Comparison of ENCODE assay signal across 25 mouse cellular contexts in genomic region chr17:64620627-64621026, GRCm38 (mm10). TPM values are rescaled to one million over a fixed set of nuclear protein-coding genes. Genes with fewer than 3 reads are reported as not detected.
A peak's percentile ranks its signal among the peaks of the same experiment; 100 is the strongest.
DNase-seq lines count a peak whose midpoint lies in the region; ATAC-seq lines count a peak whose summit lies in the region.
"Had no signal": no experiment of that assay in that cellular context is flagged by ENCODE, and none has a peak within 500 bp of the region (broad histone marks: within the 10 kb centered on the region; RNA-seq: fewer than 3 reads in every experiment).

No protein-coding gene starts in this region.

- no peak overlapping the region for H3K27ac ChIP-seq in hindbrain, embryonic 15.5 days (replicated peaks)
- no peak overlapping the region for H3K27ac ChIP-seq in hindbrain, embryonic 12.5 days
- H3K27ac ChIP-seq in midbrain, embryonic 13.5 days, result no peak overlapping the region
- no peak overlapping the region for H3K27ac ChIP-seq in midbrain, embryonic 16.5 days (ENCODE audit: low read length)
- H3K27ac ChIP-seq in stomach, embryonic 14.5 days (ENCODE audit: low read length), result no peak overlapping the region
- H3K27ac ChIP-seq: embryonic facial prominence, embryonic 13.5 days; forebrain, embryonic 13.5 days; left cerebral cortex, adult 2 months; limb, embryonic 10.5 days; liver, embryonic 13.5 days; macrophage; neural tube, embryonic 13.5 days had no signal

- no peak overlapping the region for H3K4me3 ChIP-seq in hindbrain, embryonic 15.5 days
- H3K4me3 ChIP-seq in hindbrain, embryonic 12.5 days, result no peak overlapping the region
- no peak overlapping the region for H3K4me3 ChIP-seq in midbrain, embryonic 13.5 days (replicated peaks)
- H3K4me3 ChIP-seq in midbrain, embryonic 16.5 days (ENCODE audit: low read depth, low read length), result no peak overlapping the region
- no peak overlapping the region for H3K4me3 ChIP-seq in stomach, embryonic 14.5 days (ENCODE audit: low read depth, low read length)
- H3K4me3 ChIP-seq: embryonic facial prominence, embryonic 13.5 days; erythroblast, embryonic 14.5 days; forebrain, embryonic 13.5 days; left cerebral cortex, adult 2 months; limb, embryonic 10.5 days; liver, embryonic 13.5 days; neural tube, embryonic 13.5 days had no signal

- peaks cover 10% of the 10 kb centered on the region; the same call in 1 of the 2 replicates for H3K4me1 ChIP-seq in hindbrain, embryonic 15.5 days (replicated peaks)
- H3K4me1 ChIP-seq in hindbrain, embryonic 12.5 days, result peaks cover 15% of the 10 kb centered on the region
- peaks cover 27% of the 10 kb centered on the region for H3K4me1 ChIP-seq in midbrain, embryonic 13.5 days (replicated peaks)
- H3K4me1 ChIP-seq in midbrain, embryonic 16.5 days (ENCODE audit: control insufficient read depth, insufficient read depth, low read length), result peaks cover 6% of the 10 kb centered on the region; the same call in 1 of the 2 replicates
- H3K4me1 ChIP-seq in stomach, embryonic 14.5 days (ENCODE audit: control insufficient read depth, insufficient read depth, low read length), result 0 out of 2 replicates have a peak, but pooled peaks cover 4% of the 10 kb centered on the region
- H3K4me1 ChIP-seq: embryonic facial prominence, embryonic 13.5 days had no signal

- no peaks in the 10 kb centered on the region for H3K27me3 ChIP-seq in hindbrain, embryonic 15.5 days
- no peaks in the 10 kb centered on the region for H3K27me3 ChIP-seq in hindbrain, embryonic 12.5 days
- H3K27me3 ChIP-seq in midbrain, embryonic 13.5 days, result no peaks in the 10 kb centered on the region
- no peaks in the 10 kb centered on the region for H3K27me3 ChIP-seq in midbrain, embryonic 16.5 days (ENCODE audit: control insufficient read depth, insufficient read depth, low read depth, low read length)
- H3K27me3 ChIP-seq in stomach, embryonic 14.5 days (ENCODE audit: control insufficient read depth, insufficient read depth, low read length), result no peaks in the 10 kb centered on the region
- H3K27me3 ChIP-seq: embryonic facial prominence, embryonic 13.5 days; forebrain, embryonic 13.5 days; liver, embryonic 13.5 days; neural tube, embryonic 13.5 days had no signal

- ATAC-seq in hindbrain, embryonic 15.5 days (ENCODE audit: low FRiP score, low read depth), result peak; percentile 7; the same call in 1 of the 2 replicates
- ATAC-seq in hindbrain, embryonic 12.5 days (ENCODE audit: low FRiP score), result no peak
- 0 out of 2 replicates have a peak, but pooled peaks have one; percentile 27 for ATAC-seq in midbrain, embryonic 13.5 days
- ATAC-seq in midbrain, embryonic 16.5 days, result no peak
- 0 out of 2 replicates have a peak, but pooled peaks have one; percentile 15 for ATAC-seq in stomach, embryonic 14.5 days (ENCODE audit: insufficient number of reproducible peaks, insufficient read depth, low FRiP score, low read depth)
- ATAC-seq: CD4-positive, CD25-positive, alpha-beta regulatory T cell, adult 4 months; forebrain, embryonic 13.5 days; intestine, postnatal 0 days had no signal

- no peak overlapping the region for H3K4me2 ChIP-seq in hindbrain, embryonic 15.5 days
- no peak overlapping the region for H3K4me2 ChIP-seq in hindbrain, embryonic 12.5 days (replicated peaks)
- no peak overlapping the region for H3K4me2 ChIP-seq in midbrain, embryonic 13.5 days (replicated peaks)
- H3K4me2 ChIP-seq in midbrain, embryonic 16.5 days (ENCODE audit: low read length), result no peak overlapping the region
- no peak overlapping the region for H3K4me2 ChIP-seq in stomach, embryonic 14.5 days (replicated peaks; ENCODE audit: low read depth, low read length)
- H3K4me2 ChIP-seq: embryonic facial prominence, embryonic 13.5 days; forebrain, embryonic 13.5 days; liver, embryonic 13.5 days; midbrain, embryonic 11.5 days; neural tube, embryonic 13.5 days had no signal

- 80% methylated on average over 3 of the region's 3 CpGs for WGBS in hindbrain, embryonic 15.5 days
- WGBS in hindbrain, embryonic 12.5 days, result 89% methylated on average over 3 of the region's 3 CpGs
- WGBS in midbrain, embryonic 13.5 days, result 76% methylated on average over 3 of the region's 3 CpGs
- WGBS in midbrain, embryonic 16.5 days, result 81% methylated on average over 3 of the region's 3 CpGs
- 88% methylated on average over 3 of the region's 3 CpGs for WGBS in stomach, embryonic 14.5 days

- 0 out of 2 replicates have a peak, but pooled peaks cover 5% of the 10 kb centered on the region for H3K36me3 ChIP-seq in hindbrain, embryonic 15.5 days
- H3K36me3 ChIP-seq in hindbrain, embryonic 12.5 days, result no peaks in the 10 kb centered on the region
- peaks cover 7% of the 10 kb centered on the region; the same call in 1 of the 2 replicates for H3K36me3 ChIP-seq in midbrain, embryonic 13.5 days
- H3K36me3 ChIP-seq in midbrain, embryonic 16.5 days (ENCODE audit: control insufficient read depth, insufficient read depth, low read length), result peaks cover 4% of the 10 kb centered on the region; the same call in 1 of the 2 replicates
- peaks cover 2% of the 10 kb centered on the region; the same call in 1 of the 2 replicates for H3K36me3 ChIP-seq in stomach, embryonic 14.5 days (ENCODE audit: control insufficient read depth, insufficient read depth, low read length)

- DNase-seq in heart, adult 11 months, result peak; percentile 91
- DNase-seq in heart, adult 8-10 months (ENCODE audit: low spot score), result no peak
- no peak for DNase-seq in frontal cortex, adult 2 months (ENCODE audit: extremely low spot score in 1 of 2, low spot score in 1 of 2)
- DNase-seq: adrenal gland, postnatal 14 days; embryo, embryonic 11 days; liver, embryonic 13.5 days; retina, postnatal 1 day; right cerebral cortex, postnatal 25 days; spleen, adult 18-20 months; thymus, postnatal 25 days had no signal

- no peaks in the 10 kb centered on the region for H3K9me3 ChIP-seq in hindbrain, embryonic 15.5 days
- no peaks in the 10 kb centered on the region for H3K9me3 ChIP-seq in hindbrain, embryonic 12.5 days (replicated peaks)
- H3K9me3 ChIP-seq in midbrain, embryonic 13.5 days, result no peaks in the 10 kb centered on the region
- H3K9me3 ChIP-seq in midbrain, embryonic 16.5 days (replicated peaks; ENCODE audit: control insufficient read depth, low read length, poor library complexity, severe bottlenecking), result no peaks in the 10 kb centered on the region
- H3K9me3 ChIP-seq in stomach, embryonic 14.5 days (ENCODE audit: control insufficient read depth, low read depth, low read length), result no peaks in the 10 kb centered on the region
- H3K9me3 ChIP-seq: embryonic facial prominence, embryonic 13.5 days; forebrain, embryonic 13.5 days; limb, embryonic 10.5 days; liver, embryonic 13.5 days; neural tube, embryonic 13.5 days had no signal

- no peak overlapping the region for H3K9ac ChIP-seq in hindbrain, embryonic 15.5 days
- H3K9ac ChIP-seq in hindbrain, embryonic 12.5 days, result no peak overlapping the region
- H3K9ac ChIP-seq in midbrain, embryonic 13.5 days (replicated peaks), result no peak overlapping the region
- no peak overlapping the region for H3K9ac ChIP-seq in midbrain, embryonic 16.5 days (ENCODE audit: low read depth, low read length)
- no peak overlapping the region for H3K9ac ChIP-seq in stomach, embryonic 14.5 days (replicated peaks; ENCODE audit: low read depth, low read length)
- H3K9ac ChIP-seq: embryonic facial prominence, embryonic 13.5 days; forebrain, embryonic 13.5 days; liver, embryonic 13.5 days; neural tube, embryonic 13.5 days had no signal

RNA-seq across cellular contexts. Expression of gene Man2a1, which starts 20.1 kb away (rescaled TPM):
- 10 to 100 TPM; 13.3 to 19.1 (median 15.7) TPM for total RNA-seq in heart, adult 8-10 months (2022)
- polyA plus RNA-seq in hindbrain, embryonic 15.5 days (2015; fragmentation: Nextera tagmentation; extraction: Ambion mirVana), result 4.6 and 5.9 TPM in 2 replicates
- 6.5 and 7.9 TPM in 2 replicates for polyA plus RNA-seq in hindbrain, embryonic 12.5 days (2016; fragmentation: Nextera tagmentation; extraction: Ambion mirVana)
- 5.7 and 6.2 TPM in 2 replicates for polyA plus RNA-seq in midbrain, embryonic 13.5 days (2015; fragmentation: Nextera tagmentation; extraction: Ambion mirVana)
- polyA plus RNA-seq in midbrain, embryonic 16.5 days (2015; fragmentation: Nextera tagmentation; extraction: Ambion mirVana), result 5.3 and 6.6 TPM in 2 replicates
- polyA plus RNA-seq in stomach, embryonic 14.5 days (2014; fragmentation: Nextera tagmentation; extraction: Ambion mirVana), result 16.1 and 19.5 TPM in 2 replicates
- polyA plus RNA-seq in frontal cortex, adult 2 months (2012; rRNA removed), result 8.4 and 8.8 TPM in 2 replicates

Comparison
In these comparisons a context has a peak if more than half of its experiments do, and no peak if none do; other contexts are left out.
1. ATAC-seq: peak in hindbrain, embryonic 15.5 days (single experiment), midbrain, embryonic 13.5 days (single experiment) and stomach, embryonic 14.5 days (single experiment); none in hindbrain, embryonic 12.5 days (single experiment) and midbrain, embryonic 16.5 days (single experiment).